Mouse (Mus musculus) MEL (cell line): ENCODE data around the gene Tango6.

Source experiments
- CHD2 ChIP-seq: IDR thresholded peaks from 2 replicates; pipeline ENCODE4 v1.6.1; 2011; ENCODE audit warnings: low read length, improper control_type of control experiment
- CTCF ChIP-seq, 3 experiments: IDR thresholded peaks in 2 of 3; conservative IDR thresholded peaks in 1 of 3; 2 replicates each; pipeline ENCODE4 v1.5.1; 2011 to 2012; ENCODE audit warnings: low read length in 3 of 3, low read depth in 2 of 3, mild to moderate bottlenecking in 2 of 3, improper control_type of control experiment in 1 of 3, inconsistent platforms in 1 of 3, mixed read lengths in 1 of 3, moderate library complexity in 1 of 3; ENCODE audit not compliant: control insufficient read depth in 1 of 3, insufficient read depth in 1 of 3, poor library complexity in 1 of 3, severe bottlenecking in 1 of 3
- EP300 ChIP-seq, 2 experiments: IDR thresholded peaks; 2 replicates each; pipeline ENCODE4 v1.6.1; 2011; ENCODE audit warnings: improper control_type of control experiment in 2 of 2, low read length in 2 of 2, low read depth in 1 of 2, mild to moderate bottlenecking in 1 of 2
- GATA1 ChIP-seq: IDR thresholded peaks from 2 replicates; pipeline ENCODE4 v1.6.1; 2011; ENCODE audit warnings: low read depth, low read length, improper control_type of control experiment
- MAX ChIP-seq: IDR thresholded peaks from 2 replicates; pipeline ENCODE4 v1.6.1; 2011; ENCODE audit warnings: low read length, improper control_type of control experiment
- MEF2A ChIP-seq: IDR thresholded peaks from 2 replicates; pipeline ENCODE4 v1.6.1; 2014; ENCODE audit warnings: low read depth, mild to moderate bottlenecking, inconsistent platforms, low read length, improper control_type of control experiment; ENCODE audit not compliant: poor library complexity, insufficient replicate concordance, severe bottlenecking; ENCODE audit errors: extremely low read depth
- MXI1 ChIP-seq: IDR thresholded peaks from 2 replicates; pipeline ENCODE4 v1.6.1; 2011; ENCODE audit warnings: mild to moderate bottlenecking, low read depth, low read length, improper control_type of control experiment
- POLR2A ChIP-seq, 2 experiments: IDR thresholded peaks; 2 replicates each; pipeline ENCODE4 v1.6.1; 2011 to 2012; ENCODE audit warnings: low read length in 2 of 2, mild to moderate bottlenecking in 2 of 2, control low read depth in 1 of 2, improper control_type of control experiment in 1 of 2, low read depth in 1 of 2, moderate library complexity in 1 of 2; ENCODE audit not compliant: control insufficient read depth in 1 of 2, insufficient read depth in 1 of 2, poor library complexity in 1 of 2
- RAD21 ChIP-seq: IDR thresholded peaks from 2 replicates; pipeline ENCODE4 v1.6.1; 2011; ENCODE audit warnings: mild to moderate bottlenecking, low read depth, low read length, improper control_type of control experiment
- ZMIZ1 ChIP-seq: IDR thresholded peaks from 2 replicates; pipeline ENCODE4 v1.6.1; 2012; ENCODE audit warnings: low read depth, mild to moderate bottlenecking, inconsistent platforms, low read length, improper control_type of control experiment, moderate library complexity

DNA sequence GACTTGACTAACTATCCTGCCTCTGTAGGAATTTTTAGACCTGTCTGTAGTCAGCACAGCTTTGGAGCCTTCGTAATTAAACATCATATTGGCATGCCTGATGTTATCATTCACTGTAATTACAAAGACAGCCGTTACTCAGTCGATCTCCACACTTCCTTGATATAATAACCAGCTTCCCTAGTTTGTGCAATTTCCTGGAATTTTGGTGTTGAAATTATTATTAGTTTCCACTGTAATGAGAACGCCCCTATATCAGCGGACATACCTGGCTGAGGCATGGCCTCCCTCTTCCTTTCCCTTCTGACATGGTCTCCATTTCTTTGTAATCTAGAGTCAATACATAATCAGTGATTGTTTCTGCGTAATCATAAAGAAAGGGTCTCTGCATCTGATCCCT, 89.2 kb downstream of the Tango6 start:
- TF ChIP-seq POLR2A (IDR thresholded peaks at IDR 0.05; ENCODE audit: control insufficient read depth in 1 of 2, insufficient read depth in 1 of 2, low read depth in 1 of 2, low read length in 2 of 2, poor library complexity in 1 of 2) (no peak), CTCF (IDR thresholded peaks at IDR 0.05 in 2 of 3, conservative IDR thresholded peaks at IDR 0.05 in 1 of 3; ENCODE audit: control insufficient read depth in 1 of 3, insufficient read depth in 1 of 3, low read depth in 2 of 3, low read length in 3 of 3, poor library complexity in 1 of 3, severe bottlenecking in 1 of 3) (no peak), EP300 (IDR thresholded peaks at IDR 0.05; ENCODE audit: low read depth in 1 of 2, low read length in 2 of 2) (no peak), ZMIZ1 (no peak), CHD2 (no peak), MXI1 (no peak), MEF2A (no peak), RAD21 (no peak), GATA1 (no peak), MAX (no peak)
